Mouse (Mus musculus): ENCODE measurements at regions not wholly inside any gene's neighbourhood (a gene's known extent, or its start where the extent isn't known, plus 50 kb on each side); places are given as distances from the start of the nearest gene placed in this dataset.

DNA sequence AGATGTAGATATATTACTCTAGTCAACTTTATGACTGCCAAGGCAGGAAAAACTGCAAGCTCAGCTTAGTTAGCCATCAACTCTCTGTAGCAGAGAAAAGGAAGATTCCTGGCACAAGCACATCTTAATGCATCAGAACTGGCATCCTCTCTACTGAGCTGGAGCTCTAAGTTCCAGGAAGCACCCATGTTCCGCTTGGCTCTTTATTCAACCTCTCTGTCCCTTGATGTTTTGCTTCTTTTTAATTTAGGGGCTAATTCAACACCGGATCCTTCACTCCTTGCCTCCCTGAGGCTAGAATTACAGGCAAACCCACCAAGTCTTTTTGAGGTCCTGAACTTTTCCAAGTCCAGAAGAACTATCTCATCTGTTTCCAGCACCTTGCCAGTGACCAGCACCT lies 220.4 kb downstream of the Ptprc start:
- TF ChIP-seq PAX5 (IDR thresholded peaks at IDR 0.05; ENCODE audit: low read length) (no peak), CHD1 (IDR thresholded peaks at IDR 0.05; ENCODE audit: low read depth, low read length) (no peak), TCF12 (IDR thresholded peaks at IDR 0.05; ENCODE audit: low read depth, low read length) (no peak), EP300 (IDR thresholded peaks at IDR 0.05; ENCODE audit: low read length) (no peak), USF1 (IDR thresholded peaks at IDR 0.05; ENCODE audit: low read depth, low read length) (no peak), TBP (conservative IDR thresholded peaks at IDR 0.05; ENCODE audit: low read depth, low read length) (no peak), GABPA (IDR thresholded peaks at IDR 0.05; ENCODE audit: insufficient replicate concordance, low read depth, low read length) (no peak)
- dilution Hi-C loops (cut with MboI; ENCODE audit: extremely low pct_ligation_motif_present, extremely low pct_unique_long_range_greater_than_20kb, low sequenced_read_pairs) (no loop called here), in situ Hi-C loops (cut with MboI; ENCODE audit: low pct_ligation_motif_present, low pct_unique_long_range_greater_than_20kb, low sequenced_read_pairs) (no loop called here)
- Histone ChIP-seq H3K27me3 (replicated peaks) (no peaks in the 10 kb centered on the region), H3K4me2 (ENCODE audit: insufficient read depth, low read depth, poor library complexity, severe bottlenecking) (no peak overlapping the region), H3K4me1 (ENCODE audit: control insufficient read depth in 1 of 2, insufficient read depth in 2 of 2) (no peaks in the 10 kb centered on the region), H3K4me3 (replicated peaks in 1 of 3; ENCODE audit: low read depth in 2 of 3, low read length in 2 of 3, poor library complexity in 1 of 3) (no peak overlapping the region), H3K9ac (ENCODE audit: insufficient read depth, low read depth) (no peak overlapping the region), H3K36me3 (replicated peaks in 1 of 2; ENCODE audit: control insufficient read depth in 1 of 2, insufficient read depth in 1 of 2, low read length in 1 of 2) (peaks cover 0 to 4% of the 10 kb centered on the region in 2 experiments), H3K27ac (ENCODE audit: insufficient read depth, low read depth) (no peak overlapping the region), H3K79me2 (replicated peaks; ENCODE audit: control insufficient read depth, extremely low read depth, insufficient read depth, poor library complexity, severe bottlenecking) (no peaks in the 10 kb centered on the region), H3K9me3 (replicated peaks; ENCODE audit: low read length) (no peaks in the 10 kb centered on the region)
- DNase-seq (ENCODE audit: extremely low read depth) = no peak

DNA sequence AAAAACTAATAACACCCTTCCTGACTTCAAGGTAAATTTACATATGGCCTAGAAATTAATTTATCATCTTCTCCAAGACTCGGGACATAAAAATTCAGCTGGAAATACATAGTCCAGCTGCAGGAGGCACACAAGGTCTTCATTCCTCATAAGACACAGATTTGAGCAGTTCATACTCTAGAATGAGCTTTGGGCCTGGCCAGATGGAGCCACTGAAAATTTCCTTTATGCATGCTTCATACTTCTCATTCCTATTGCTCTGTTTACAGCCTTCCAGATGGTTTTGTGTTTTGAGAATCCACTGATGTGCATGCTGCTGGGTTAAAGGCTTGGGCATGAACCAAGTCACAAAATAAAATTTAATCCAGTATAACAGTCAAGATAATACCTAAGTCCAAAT lies 222.1 kb downstream of the Ptprc start:
- Histone ChIP-seq H3K9me3 (replicated peaks; ENCODE audit: low read length) (no peaks in the 10 kb centered on the region), H3K4me2 (ENCODE audit: insufficient read depth, low read depth, poor library complexity, severe bottlenecking) (no peak overlapping the region), H3K36me3 (replicated peaks in 1 of 2; ENCODE audit: control insufficient read depth in 1 of 2, insufficient read depth in 1 of 2, low read length in 1 of 2) (peaks cover 0 to 6% of the 10 kb centered on the region in 2 experiments), H3K79me2 (replicated peaks; ENCODE audit: control insufficient read depth, extremely low read depth, insufficient read depth, poor library complexity, severe bottlenecking) (no peaks in the 10 kb centered on the region), H3K4me3 (replicated peaks in 1 of 3; ENCODE audit: low read depth in 2 of 3, low read length in 2 of 3, poor library complexity in 1 of 3) (no peak overlapping the region), H3K9ac (ENCODE audit: insufficient read depth, low read depth) (no peak overlapping the region), H3K27ac (ENCODE audit: insufficient read depth, low read depth) (no peak overlapping the region), H3K4me1 (ENCODE audit: control insufficient read depth in 1 of 2, insufficient read depth in 2 of 2) (peaks cover 0 to 9% of the 10 kb centered on the region in 2 experiments; a peak in 1 of 4 replicates), H3K27me3 (replicated peaks) (no peaks in the 10 kb centered on the region)
- TF ChIP-seq BHLHE40 (IDR thresholded peaks at IDR 0.05; ENCODE audit: low read depth, low read length) (no peak), SIN3A (IDR thresholded peaks at IDR 0.05; ENCODE audit: low read length) (no peak), POLR2AphosphoS2 (IDR thresholded peaks at IDR 0.05; ENCODE audit: low read depth, low read length) (no peak), KAT2A (IDR thresholded peaks at IDR 0.05; ENCODE audit: insufficient replicate concordance, low read length) (no peak), SMC3 (IDR thresholded peaks at IDR 0.05; ENCODE audit: low read depth, low read length) (no peak), MAFK (IDR thresholded peaks at IDR 0.05; ENCODE audit: insufficient replicate concordance, low read length) (no peak), EP300 (IDR thresholded peaks at IDR 0.05; ENCODE audit: low read length) (no peak), POLR2A (IDR thresholded peaks at IDR 0.05; ENCODE audit: low read depth, low read length) (no peak), NELFE (IDR thresholded peaks at IDR 0.05; ENCODE audit: low read depth, low read length) (no peak), UBTF (IDR thresholded peaks at IDR 0.05; ENCODE audit: low read depth, low read length) (no peak), GABPA (IDR thresholded peaks at IDR 0.05; ENCODE audit: insufficient replicate concordance, low read depth, low read length) (no peak), MAZ (IDR thresholded peaks at IDR 0.05; ENCODE audit: low read depth, low read length) (no peak), CTCF (conservative IDR thresholded peaks at IDR 0.05 in 1 of 2, IDR thresholded peaks at IDR 0.05 in 1 of 2; ENCODE audit: low read depth in 2 of 2, low read length in 2 of 2) (no peak), TBP (conservative IDR thresholded peaks at IDR 0.05; ENCODE audit: low read depth, low read length) (no peak), CHD2 (IDR thresholded peaks at IDR 0.05; ENCODE audit: low read length) (no peak), E2F4 (IDR thresholded peaks at IDR 0.05; ENCODE audit: insufficient replicate concordance, low read depth, low read length) (no peak), USF2 (conservative IDR thresholded peaks at IDR 0.05; ENCODE audit: low read depth, low read length) (no peak), RCOR1 (conservative IDR thresholded peaks at IDR 0.05; ENCODE audit: low read depth, low read length) (no peak)
- in situ Hi-C loops (cut with MboI; ENCODE audit: low pct_ligation_motif_present, low pct_unique_long_range_greater_than_20kb, low sequenced_read_pairs) = no loop called here
- dilution Hi-C loops (cut with MboI; ENCODE audit: extremely low pct_ligation_motif_present, extremely low pct_unique_long_range_greater_than_20kb, low sequenced_read_pairs) = no loop called here
- no peak for DNase-seq (ENCODE audit: extremely low read depth)
